ENCODE assay signal across 9 mouse cellular contexts in the genomic region with DNA sequence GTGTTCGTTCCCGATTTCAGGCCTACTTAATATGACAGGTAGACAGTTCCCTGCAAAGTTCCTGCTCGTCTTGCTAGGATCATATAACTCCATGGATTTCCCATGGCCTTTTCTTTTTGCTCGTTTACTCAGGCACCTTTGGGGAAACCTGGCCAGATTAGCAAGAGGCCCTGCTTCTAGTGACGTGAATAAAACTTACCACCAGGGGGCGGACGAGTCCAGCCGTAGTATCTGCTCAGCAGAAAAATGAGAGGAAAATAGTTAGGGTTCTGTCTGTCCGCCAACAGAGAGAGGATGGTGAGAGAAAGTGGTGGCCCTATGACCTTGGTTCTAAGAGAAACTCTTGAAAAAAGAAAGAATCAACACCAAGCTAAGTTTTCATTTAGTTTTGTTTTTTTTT. TPM values are rescaled to one million over a fixed set of nuclear protein-coding genes. Genes with fewer than 3 reads are reported as not detected.
A peak's percentile ranks its signal among the peaks of the same experiment; 100 is the strongest.
DNase-seq lines count a peak whose midpoint lies in the region; ATAC-seq lines count a peak whose summit lies in the region.
"Had no signal": no experiment of that assay in that cellular context is flagged by ENCODE, and none has a peak within 500 bp of the region (broad histone marks: within the 10 kb centered on the region; RNA-seq: fewer than 3 reads in every experiment).

No protein-coding gene starts in this region.

- DNase-seq in heart, postnatal 25 days (ENCODE audit: low spot score), result no peak
- DNase-seq in Muller cell, postnatal 12 days (ENCODE audit: inconsistent ontology term), result peak; percentile 47
- peak; percentile 36 for DNase-seq in cerebellum, adult 9-11 months
- peak; percentile 51 to 56 for DNase-seq in gastrocnemius, adult 8-10 months (ENCODE audit: low spot score in 2 of 2)
- peak; percentile 85 to 87 for DNase-seq in layer of hippocampus, postnatal 10 days (ENCODE audit: low spot score in 2 of 2)
- peak; percentile 75 to 91 for DNase-seq in spleen, postnatal 4 days (ENCODE audit: low spot score in 2 of 2)

- ATAC-seq in heart, embryonic 16.5 days (replicated peaks; ENCODE audit: extremely low read depth, insufficient read depth, low FRiP score), result peak; percentile 37; the same call in 1 of the 2 replicates
- peak; percentile 85 for ATAC-seq in megakaryocyte-erythroid progenitor cell, adult 5-6 weeks (replicated peaks; ENCODE audit: low FRiP score, low TSS enrichment, poor library complexity, severe bottlenecking)

- no peaks in the 10 kb centered on the region for H3K27me3 ChIP-seq in heart, embryonic 16.5 days (ENCODE audit: control insufficient read depth, insufficient read depth, low read length)
- H3K27me3 ChIP-seq: neural tube, embryonic 12.5 days had no signal

- intact Hi-C loops in heart, postnatal 25 days (cut with DNase I), result loop anchor here (5.0 kb wide), 1 partner anchor 73 kb away; no protein-coding TSS in a partner anchor

- H3K9ac ChIP-seq in heart, embryonic 16.5 days (ENCODE audit: low read length), result no peak overlapping the region
- H3K9ac ChIP-seq: neural tube, embryonic 12.5 days had no signal

- H3K4me3 ChIP-seq in heart, embryonic 16.5 days (ENCODE audit: low read length), result no peak overlapping the region
- H3K4me3 ChIP-seq: neural tube, embryonic 12.5 days had no signal

- no peaks in the 10 kb centered on the region for H3K36me3 ChIP-seq in heart, embryonic 16.5 days (ENCODE audit: control insufficient read depth, insufficient read depth)
- H3K36me3 ChIP-seq: neural tube, embryonic 12.5 days had no signal

- no peak overlapping the region for H3K27ac ChIP-seq in heart, embryonic 16.5 days (ENCODE audit: low read length)
- H3K27ac ChIP-seq: neural tube, embryonic 12.5 days had no signal

- H3K4me1 ChIP-seq in heart, embryonic 16.5 days (ENCODE audit: control insufficient read depth, insufficient read depth, low read length), result no peaks in the 10 kb centered on the region
- H3K4me1 ChIP-seq: neural tube, embryonic 12.5 days had no signal

- H3K9me3 ChIP-seq in heart, embryonic 16.5 days (replicated peaks; ENCODE audit: control insufficient read depth, low read length), result peaks cover 4% of the 10 kb centered on the region
- H3K9me3 ChIP-seq: neural tube, embryonic 12.5 days had no signal

- no peak overlapping the region for H3K4me2 ChIP-seq in heart, embryonic 16.5 days (ENCODE audit: low read depth, low read length)
- H3K4me2 ChIP-seq: neural tube, embryonic 12.5 days had no signal

- 23% methylated on average over 9 of the region's 9 CpGs for WGBS in heart, embryonic 16.5 days

RNA-seq across cellular contexts. Expression of gene Usp18, which starts 14.8 kb away (rescaled TPM):
- polyA plus RNA-seq in heart, embryonic 16.5 days (2015; fragmentation: Nextera tagmentation; extraction: Ambion mirVana), result 3.6 and 6.1 TPM in 2 replicates
- 1 to 10 TPM; 1.1 to 1.5 TPM for total RNA-seq in heart, postnatal 25 days (2021)
- 1 to 10 TPM; 1.0 to 1.5 (median 1.3) TPM for total RNA-seq in gastrocnemius, adult 8-10 months (2022)
- total RNA-seq in layer of hippocampus, postnatal 10 days (2021), result not detected
- total RNA-seq in megakaryocyte-erythroid progenitor cell, adult 5-6 weeks (2014; fragmentation: Nextera tagmentation), result 5.2 and 7.0 TPM in 2 replicates
- 2.3 and 7.3 TPM in 2 replicates for total RNA-seq in megakaryocyte-erythroid progenitor cell, adult 5-6 weeks (2017)

RNA-seq across cellular contexts. Expression of gene Slc6a13, which starts 39.5 kb away (rescaled TPM):
- polyA plus RNA-seq in heart, embryonic 16.5 days (2015; fragmentation: Nextera tagmentation; extraction: Ambion mirVana), result 5.0 and 5.4 TPM in 2 replicates
- under 1 TPM; 0.21 to 0.28 TPM for total RNA-seq in heart, postnatal 25 days (2021)
- total RNA-seq in gastrocnemius, adult 8-10 months (2022), result 1 to 10 TPM in 1 of 4 experiments, under 1 TPM in 2, not detected in 1; 0.59 to 1.1 (median 0.60) TPM
- total RNA-seq in layer of hippocampus, postnatal 10 days (2021), result 10 to 100 TPM; 10.2 to 17.0 TPM
- 5.7 and 11.0 TPM in 2 replicates for total RNA-seq in megakaryocyte-erythroid progenitor cell, adult 5-6 weeks (2014; fragmentation: Nextera tagmentation)
- total RNA-seq in megakaryocyte-erythroid progenitor cell, adult 5-6 weeks (2017), result 4.6 and 6.4 TPM in 2 replicates

RNA-seq across cellular contexts. Expression of gene Tuba8, which starts 50.1 kb away (rescaled TPM):
- polyA plus RNA-seq in heart, embryonic 16.5 days (2015; fragmentation: Nextera tagmentation; extraction: Ambion mirVana), result 1.2 and 2.0 TPM in 2 replicates
- 100 to 1,000 TPM; 162 to 166 TPM for total RNA-seq in heart, postnatal 25 days (2021)
- 100 to 1,000 TPM; 231 to 245 (median 239) TPM for total RNA-seq in gastrocnemius, adult 8-10 months (2022)
- total RNA-seq in layer of hippocampus, postnatal 10 days (2021), result 1 to 10 TPM; 2.8 to 3.6 TPM
- total RNA-seq in megakaryocyte-erythroid progenitor cell, adult 5-6 weeks (2014; fragmentation: Nextera tagmentation), result 2.5 and 3.6 TPM in 2 replicates
- 10.7 and 28.8 TPM in 2 replicates for total RNA-seq in megakaryocyte-erythroid progenitor cell, adult 5-6 weeks (2017)

Comparison
In these comparisons a context has a peak if more than half of its experiments do, and no peak if none do; other contexts are left out.
1. RNA of gene Tuba8, which starts 50.1 kb away (total RNA-seq): 231 to 245 TPM in gastrocnemius, adult 8-10 months and 162 to 166 TPM in heart, postnatal 25 days; 2.5 to 28.8 TPM in megakaryocyte-erythroid progenitor cell, adult 5-6 weeks and 2.8 to 3.6 TPM in layer of hippocampus, postnatal 10 days; every median in the first group is over 4 times any median in the second.